Mouse (Mus musculus): Measurements from ENCODE around the gene Rnf220.

The Rnf220 gene

GRCm38 (mm10) chr4:117380558-117380935 lies 116.3 kb downstream of the Rnf220 start:
- no peak for DNase-seq (ENCODE audit: low spot score in 2 of 2)

GRCm38 (mm10) chr4:117379803-117380557 lies 116.9 kb downstream of the Rnf220 start:
- no peak for DNase-seq (ENCODE audit: low spot score in 2 of 2)

GRCm38 (mm10) chr4:117374078-117374540 lies 122.7 kb downstream of the Rnf220 start:
- DNase-seq (ENCODE audit: low spot score in 2 of 2): no peak

GRCm38 (mm10) chr4:117373324-117374077 lies 123.4 kb downstream of the Rnf220 start:
- DNase-seq (ENCODE audit: low spot score in 2 of 2): no peak

GRCm38 (mm10) chr4:117371896-117372295 lies 125.0 kb downstream of the Rnf220 start:
- DNase-seq (ENCODE audit: low spot score in 2 of 2): no peak

- no peak for DNase-seq (ENCODE audit: low spot score in 2 of 2)
Measured at GRCm38 (mm10) chr4:117370354-117370753, 126.5 kb downstream of the Rnf220 start.

GRCm38 (mm10) chr4:117369571-117369970 lies 127.3 kb downstream of the Rnf220 start:
- no peak for DNase-seq (ENCODE audit: low spot score in 2 of 2)

GRCm38 (mm10) chr4:117367365-117367764 lies 129.5 kb downstream of the Rnf220 start:
- DNase-seq (ENCODE audit: low spot score in 2 of 2): no peak

GRCm38 (mm10) chr4:117362085-117362484 lies 134.8 kb downstream of the Rnf220 start:
- no peak for DNase-seq (ENCODE audit: low spot score in 2 of 2)

GRCm38 (mm10) chr4:117361558-117361873 lies 135.3 kb downstream of the Rnf220 start:
- no peak for DNase-seq (ENCODE audit: low spot score in 2 of 2)

- no peak for DNase-seq (ENCODE audit: low spot score in 2 of 2)
Measured at GRCm38 (mm10) chr4:117360713-117361557, 135.9 kb downstream of the Rnf220 start.

- DNase-seq (ENCODE audit: low spot score in 2 of 2): no peak
Measured at GRCm38 (mm10) chr4:117359803-117360382, 137.0 kb downstream of the Rnf220 start.

GRCm38 (mm10) chr4:117357917-117358316 lies 138.9 kb downstream of the Rnf220 start:
- no peak for DNase-seq (ENCODE audit: low spot score in 2 of 2)

GRCm38 (mm10) chr4:117357104-117357503 lies 139.7 kb downstream of the Rnf220 start:
- DNase-seq (ENCODE audit: low spot score in 2 of 2): no peak

- no peak for DNase-seq (ENCODE audit: low spot score in 2 of 2)
Measured at GRCm38 (mm10) chr4:117356223-117356622, 140.6 kb downstream of the Rnf220 start.

- DNase-seq (ENCODE audit: low spot score in 2 of 2): no peak
Measured at GRCm38 (mm10) chr4:117354651-117355050, 142.2 kb downstream of the Rnf220 start.

GRCm38 (mm10) chr4:117352957-117353356 lies 143.9 kb downstream of the Rnf220 start:
- no peak for DNase-seq (ENCODE audit: low spot score in 2 of 2)

GRCm38 (mm10) chr4:117352071-117352470 lies 144.8 kb downstream of the Rnf220 start:
- no peak for DNase-seq (ENCODE audit: low spot score in 2 of 2)

- no peak for DNase-seq (ENCODE audit: low spot score in 2 of 2)
Measured at GRCm38 (mm10) chr4:117350139-117350693, 146.6 kb downstream of the Rnf220 start.

GRCm38 (mm10) chr4:117349327-117349726 lies 147.5 kb downstream of the Rnf220 start:
- DNase-seq (ENCODE audit: low spot score in 2 of 2): no peak

GRCm38 (mm10) chr4:117346025-117346424 lies 150.8 kb downstream of the Rnf220 start:
- peak; percentile 31 to 44 for DNase-seq (ENCODE audit: low spot score in 2 of 2)

All from right cerebral cortex, adult 2 months (tissue).